Mouse (Mus musculus) thymus, postnatal 14 days (tissue): ENCODE results near the gene Cyb5d2.

Experiments used
- DNase-seq: peaks from one replicate; pipeline ENCODE4 v3.0.0; 2021

The Cyb5d2 gene

GRCm38 (mm10) chr11:72771461-72771860 lies 24.5 kb downstream of the Cyb5d2 start:
- DNase-seq, result no peak

DNA sequence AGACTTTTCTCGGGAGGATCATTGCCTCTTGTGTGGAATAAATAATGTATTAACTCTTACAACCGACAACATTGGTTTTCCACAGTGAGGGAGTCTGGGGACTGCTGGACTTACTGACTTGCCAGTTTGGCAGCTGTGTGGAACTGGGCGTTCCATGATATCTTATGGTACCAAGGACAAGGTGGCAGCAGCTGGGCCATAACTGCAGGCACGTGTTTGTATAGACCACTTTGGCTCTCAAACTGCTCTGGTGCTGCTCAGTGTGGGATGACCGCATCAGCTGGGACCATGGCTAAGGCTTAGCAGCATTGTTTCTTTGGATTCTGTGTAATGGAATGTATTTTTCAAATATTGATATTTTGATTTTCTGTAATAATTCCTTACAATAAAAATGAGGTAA lies 25.1 kb downstream of the Cyb5d2 start:
- no peak for DNase-seq

GRCm38 (mm10) chr11:72770324-72770723 lies 25.6 kb downstream of the Cyb5d2 start:
- no peak for DNase-seq

DNA sequence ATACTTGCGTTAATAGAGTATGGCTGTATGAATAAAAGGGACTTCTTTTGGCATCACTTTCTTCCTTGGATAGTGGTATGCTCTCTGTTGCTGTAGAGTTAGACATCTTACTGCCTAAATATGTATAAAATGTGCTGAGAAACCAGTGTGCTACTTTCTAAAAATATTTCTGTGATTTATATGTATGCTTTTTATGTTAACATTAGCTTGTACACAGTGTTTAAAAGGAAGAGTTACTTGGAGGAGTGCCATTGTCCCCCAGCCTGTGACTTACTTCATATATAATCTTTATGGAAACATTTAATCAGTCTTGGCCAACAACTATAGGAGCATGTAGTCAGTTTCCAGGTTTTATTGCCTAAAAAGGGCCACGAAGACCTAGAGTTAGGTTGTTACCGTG lies 26.9 kb downstream of the Cyb5d2 start:
- no peak for DNase-seq

- DNase-seq, result no peak
Observed at GRCm38 (mm10) chr11:72767716-72768115, 28.2 kb downstream of the Cyb5d2 start.

DNA sequence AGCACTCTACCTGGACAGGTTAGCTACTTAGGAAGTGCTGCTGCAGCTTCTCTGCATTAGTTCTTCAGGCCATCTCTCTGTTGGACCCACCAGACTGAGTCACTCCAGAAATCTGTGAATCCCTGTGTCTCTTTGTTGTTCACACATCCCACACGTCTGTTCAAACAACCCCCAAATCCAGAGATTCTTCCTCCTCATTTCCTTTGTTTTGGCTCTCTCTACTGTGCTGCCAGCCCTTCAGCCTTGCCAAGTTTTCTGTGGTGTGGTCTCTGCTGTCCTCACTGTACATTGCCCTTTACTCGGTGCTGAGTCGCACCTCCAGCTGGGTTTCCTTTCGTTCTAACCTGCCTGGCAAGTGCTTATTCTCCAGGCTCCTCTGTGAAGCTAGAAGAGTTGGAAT lies 31.7 kb downstream of the Cyb5d2 start:
- DNase-seq, result no peak

DNA sequence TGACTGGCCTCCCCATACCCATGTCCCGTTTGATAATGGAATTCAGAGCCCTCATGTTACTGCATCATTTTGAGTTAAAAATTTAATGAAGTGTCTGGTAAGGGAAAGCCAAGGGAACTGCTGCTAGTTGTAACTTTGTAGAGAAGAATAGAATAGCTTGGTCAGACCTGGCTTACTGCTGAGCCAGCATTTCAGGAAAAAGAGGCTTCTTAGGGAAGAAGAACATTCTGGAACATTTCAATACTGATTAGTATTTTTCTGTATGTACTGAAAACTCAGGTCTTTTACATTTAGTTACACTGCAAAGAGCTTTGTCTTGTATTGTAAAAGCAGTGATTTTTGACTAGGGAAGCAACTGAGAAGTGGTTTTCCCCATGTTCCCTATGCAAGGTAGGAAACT lies 35.2 kb downstream of the Cyb5d2 start:
- DNase-seq, result no peak

GRCm38 (mm10) chr11:72759581-72759980 lies 36.4 kb downstream of the Cyb5d2 start:
- DNase-seq, result no peak

GRCm38 (mm10) chr11:72758316-72758715 lies 37.6 kb downstream of the Cyb5d2 start:
- no peak for DNase-seq

DNA sequence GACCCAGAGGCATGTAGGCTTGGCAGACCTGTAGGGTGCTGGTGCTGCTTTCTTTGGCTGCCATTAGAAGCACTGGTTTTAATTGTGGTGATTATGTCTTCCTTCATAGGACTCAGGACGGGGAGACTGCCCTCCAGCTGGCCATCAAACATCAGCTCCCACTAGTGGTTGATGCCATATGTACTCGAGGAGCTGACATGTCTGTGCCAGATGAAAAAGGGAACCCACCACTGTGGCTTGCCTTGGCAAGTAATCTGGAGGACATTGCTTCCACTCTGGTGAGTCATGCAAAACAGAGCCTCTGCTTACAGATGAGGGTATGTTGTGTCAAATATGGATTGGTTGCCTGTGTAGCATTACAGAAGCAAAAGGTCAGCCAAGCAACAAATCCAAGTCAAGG lies 44.0 kb downstream of the Cyb5d2 start:
- no peak for DNase-seq

GRCm38 (mm10) chr11:72739048-72739447 lies 56.9 kb downstream of the Cyb5d2 start:
- no peak for DNase-seq

- DNase-seq, result peak; percentile 49
Observed at GRCm38 (mm10) chr11:72737517-72737916, 58.4 kb downstream of the Cyb5d2 start.

DNA sequence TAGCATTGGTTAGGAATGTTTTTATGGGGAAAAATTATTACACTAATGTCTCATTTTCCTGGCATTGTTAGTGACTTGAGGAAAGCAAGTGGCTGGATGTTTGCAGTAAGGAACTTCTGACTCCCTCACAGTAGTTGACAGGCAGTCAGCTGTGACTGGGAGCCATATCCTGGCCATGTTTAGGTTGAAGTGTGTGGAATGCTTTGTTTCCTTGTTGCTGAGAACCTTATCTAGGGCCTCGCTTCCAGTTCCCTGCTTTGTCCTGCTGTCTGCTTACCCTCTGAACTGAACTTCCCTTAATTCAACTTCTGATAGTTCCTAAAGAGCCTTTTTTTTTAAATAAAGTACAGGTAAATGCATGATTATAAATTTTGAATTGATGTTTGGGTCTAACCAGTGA lies 59.6 kb downstream of the Cyb5d2 start:
- no peak for DNase-seq

DNA sequence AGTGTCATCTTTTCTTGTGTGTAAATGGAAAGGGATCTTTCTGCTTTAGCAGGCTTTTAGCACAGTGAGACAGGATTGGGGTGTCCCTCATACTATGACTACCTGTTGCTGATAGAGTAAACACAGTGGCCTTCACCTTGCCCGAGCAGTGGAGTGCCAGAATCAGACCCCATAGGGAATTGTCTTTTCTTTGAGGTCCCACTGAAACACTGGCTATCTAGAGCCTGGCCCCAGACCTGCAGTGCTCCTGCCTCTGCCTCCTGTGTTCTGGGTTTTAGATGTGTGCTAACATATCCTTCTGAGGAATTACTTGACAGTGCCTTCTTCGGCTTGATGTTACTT lies 60.5 kb downstream of the Cyb5d2 start:
- no peak for DNase-seq

GRCm38 (mm10) chr11:72734840-72735518 lies 61.0 kb downstream of the Cyb5d2 start:
- DNase-seq, result no peak

DNA sequence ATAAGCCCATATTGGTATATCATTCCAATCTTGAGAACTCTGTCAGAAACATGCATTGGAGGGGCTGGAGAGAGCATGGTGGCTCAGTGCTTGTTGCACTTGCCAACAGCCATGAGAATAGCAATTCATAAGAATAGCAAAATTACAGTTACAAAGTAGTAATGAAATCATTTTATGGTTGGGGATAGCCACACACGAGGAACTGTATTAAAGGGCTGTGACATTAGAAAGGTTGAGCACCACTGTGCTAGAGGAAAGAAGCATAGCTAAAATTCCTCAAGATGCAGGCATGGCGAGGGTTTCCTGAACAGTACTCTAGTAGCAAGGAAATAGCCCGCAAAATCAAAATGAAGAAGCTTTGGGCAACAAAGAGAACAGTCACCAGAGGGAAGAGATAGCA lies 62.2 kb downstream of the Cyb5d2 start:
- DNase-seq, result no peak
